Mouse (Mus musculus) erythroblast, embryonic 14.5 days (primary cell): Measurements from ENCODE around the gene Polr1a.

Experiments used
- GATA1 ChIP-seq: IDR thresholded peaks from 2 replicates; pipeline ENCODE4 v1.6.1; 2012; ENCODE audit warnings: low read length, inconsistent platforms, mixed read lengths
- TAL1 ChIP-seq: IDR thresholded peaks from 3 replicates; pipeline ENCODE4 v1.6.1; 2012; ENCODE audit warnings: low read length, inconsistent platforms, mixed read lengths

- no peak for TF ChIP-seq GATA1
- TF ChIP-seq TAL1: no peak
Measured at GRCm38 (mm10) chr6:71949721-71950120, 40.9 kb downstream of the Polr1a start.
